Mouse (Mus musculus): ENCODE measurements around the gene Rpl5.

The Rpl5 gene

DNA sequence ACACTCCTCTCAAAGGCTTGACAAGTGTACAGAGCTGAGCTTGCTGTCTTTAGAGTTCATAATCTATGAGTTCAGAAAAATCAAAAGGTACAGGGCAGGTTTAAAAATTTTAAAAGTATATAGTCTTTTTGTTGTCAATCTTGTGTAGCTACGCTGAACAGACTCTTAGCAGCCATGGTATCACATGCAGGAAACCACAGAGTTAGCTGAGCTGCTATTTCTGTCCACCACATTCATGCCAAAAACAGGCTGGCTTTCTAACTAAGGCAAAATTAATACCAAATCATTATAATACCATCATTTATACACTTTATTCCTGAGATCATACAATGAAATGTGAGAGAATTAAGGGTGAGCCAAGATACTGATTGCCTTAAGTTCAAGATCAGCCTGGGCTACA, 46.2 kb downstream of the Rpl5 start:
- no peak for DNase-seq

- DNase-seq: no peak
These were observed 47.2 kb downstream of the Rpl5 start for GRCm38 (mm10) chr5:107947548-107947947.

- no peak for DNase-seq
These were observed 48.6 kb downstream of the Rpl5 start for GRCm38 (mm10) chr5:107948899-107949298.

GRCm38 (mm10) chr5:107949607-107950006, 49.3 kb downstream of the Rpl5 start:
- no peak for DNase-seq

DNA sequence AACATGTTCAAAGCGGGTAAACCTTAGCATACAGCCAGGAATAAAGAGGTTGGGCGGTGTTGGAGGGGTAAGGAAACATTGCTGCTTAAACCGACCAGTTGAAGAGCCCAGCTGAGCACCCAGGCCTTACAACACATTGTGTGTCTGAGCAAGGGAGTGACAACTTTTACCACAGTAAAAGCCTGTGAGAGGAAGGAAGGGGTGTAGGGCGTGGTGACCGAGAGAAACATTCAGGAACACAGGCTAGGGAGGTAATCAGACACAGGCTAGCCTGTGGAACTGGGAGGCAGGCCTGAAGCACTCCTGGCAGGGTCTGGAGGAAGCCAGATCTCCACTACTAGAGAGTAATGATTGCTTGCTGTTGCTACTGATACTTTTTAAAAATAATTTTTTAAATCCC, 50.3 kb downstream of the Rpl5 start:
- no peak for DNase-seq
